Mouse (Mus musculus) CH12.LX (cell line): ENCODE data around the gene Vwa3b.

ENCODE experiments used
- TCF12 ChIP-seq: IDR thresholded peaks from 2 replicates; pipeline ENCODE4 v1.6.1; 2014; ENCODE audit warnings: low read depth, mild to moderate bottlenecking, inconsistent platforms, low read length, improper control_type of control experiment
- ZKSCAN1 ChIP-seq: IDR thresholded peaks from 2 replicates; pipeline ENCODE4 v1.6.1; 2012; ENCODE audit warnings: low read depth, inconsistent platforms, low read length, improper control_type of control experiment, borderline replicate concordance

DNA sequence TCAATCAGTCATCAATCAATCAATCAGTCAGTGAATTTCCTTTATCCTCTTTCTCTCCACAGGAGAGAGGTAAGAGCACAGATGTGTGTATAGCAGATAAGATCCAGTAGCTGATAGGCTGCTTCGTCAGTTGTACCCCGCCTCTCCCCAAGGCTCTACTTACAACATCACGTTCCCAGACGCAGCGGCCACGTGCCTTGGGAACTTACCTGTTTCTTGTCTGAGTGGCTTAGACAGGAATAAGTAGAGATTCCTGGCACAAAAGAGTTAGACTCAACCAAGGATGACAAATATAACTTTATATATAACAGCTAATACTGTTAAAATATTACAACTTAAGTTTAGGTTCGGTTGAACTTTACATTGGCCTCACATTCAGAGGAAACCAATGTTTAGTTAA lies 12.7 kb upstream of the Vwa3b start:
- TF ChIP-seq TCF12 (no peak), ZKSCAN1 (no peak)
